Mouse (Mus musculus): ENCODE data around the gene B3galnt2.
A peak's percentile ranks its signal among the peaks of the same experiment; 100 is the strongest.

GRCm38 (mm10) chr13:13953874-13954832 is at the start of gene B3galnt2:
- peak; percentile 98 for TF ChIP-seq POLR2A (IDR thresholded peaks at IDR 0.05; ENCODE audit: insufficient read depth, low read depth, low read length)
- TF ChIP-seq CTCF (IDR thresholded peaks at IDR 0.05) = peak; percentile 19; the same call in 1 of the 2 replicates
- 0 out of 2 replicates have a peak, but pooled peaks have one; percentile 13 for TF ChIP-seq EP300 (IDR thresholded peaks at IDR 0.05; ENCODE audit: insufficient read depth, low read depth, low read length)
